Mouse (Mus musculus) kidney, adult 2 months (tissue): ENCODE measurements around the gene E330009J07Rik.

Experiments used
- CTCF ChIP-seq: fragments of 200-500 bp; conservative IDR thresholded peaks from 2 replicates; pipeline ENCODE4 v1.5.1; 2011; ENCODE audit warnings: low read depth, mild to moderate bottlenecking, control low read depth, low read length, moderate library complexity, mixed read lengths; ENCODE audit not compliant: insufficient read depth, insufficient read length
- POLR2A ChIP-seq: fragments of 200-500 bp; IDR thresholded peaks from one replicate; pipeline ENCODE4 v1.6.1; 2011; ENCODE audit warnings: low read depth, low read length, control low read depth

DNA sequence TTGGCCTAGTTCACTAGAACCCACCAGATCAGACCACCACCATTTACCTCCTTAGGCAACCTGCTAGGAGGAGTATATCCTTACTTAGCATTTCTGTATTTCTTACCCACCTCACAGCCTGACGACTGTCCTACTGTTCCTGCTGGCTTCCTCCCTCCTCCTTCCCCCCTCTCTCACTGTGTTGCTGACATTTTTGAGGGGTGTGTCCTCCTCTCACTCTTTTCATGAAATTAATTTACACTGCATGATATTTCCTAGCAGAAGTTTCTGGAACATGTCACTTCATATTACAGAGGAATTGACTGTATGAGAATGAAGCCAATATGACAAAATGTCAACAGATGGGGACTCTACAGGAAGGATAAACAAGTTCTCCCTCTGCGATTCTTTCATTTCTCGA, 7.2 kb downstream of the E330009J07Rik start:
- TF ChIP-seq CTCF, result no peak
- TF ChIP-seq POLR2A, result no peak
